7 mouse cellular contexts compared by ENCODE assay signal in genomic region chr17:26939973-26940300, GRCm38 (mm10). TPM values are rescaled to one million over a fixed set of nuclear protein-coding genes. Genes with fewer than 3 reads are reported as not detected.
DNase-seq lines count a peak whose midpoint lies in the region; ATAC-seq and TF ChIP-seq lines count a peak whose summit lies in the region.

No protein-coding gene starts in this region.

- H3K27ac ChIP-seq in lung, embryonic 15.5 days: peak overlapping the region; percentile 93
- H3K27ac ChIP-seq in forebrain, embryonic 10.5 days: peak overlapping the region; percentile 96
- peak overlapping the region; percentile 84 for H3K27ac ChIP-seq in limb, embryonic 11.5 days (replicated peaks; ENCODE audit: low read depth, low read length)
- peak overlapping the region; percentile 88 for H3K27ac ChIP-seq in olfactory bulb, adult 2 months (ENCODE audit: insufficient read depth, low read depth, low read length)

- peaks cover 30% of the 10 kb centered on the region for H3K4me1 ChIP-seq in lung, embryonic 15.5 days
- H3K4me1 ChIP-seq in forebrain, embryonic 10.5 days: peaks cover 64% of the 10 kb centered on the region
- H3K4me1 ChIP-seq in limb, embryonic 11.5 days (ENCODE audit: control insufficient read depth, insufficient read depth, low read length): peaks cover 19% of the 10 kb centered on the region
- H3K4me1 ChIP-seq in olfactory bulb, adult 2 months (ENCODE audit: control insufficient read depth, insufficient read depth, low read length): peaks cover 35% of the 10 kb centered on the region

- no peaks in the 10 kb centered on the region for H3K27me3 ChIP-seq in lung, embryonic 15.5 days
- H3K27me3 ChIP-seq in forebrain, embryonic 10.5 days (ENCODE audit: poor library complexity, severe bottlenecking): 0 out of 2 replicates have a peak, but pooled peaks cover 7% of the 10 kb centered on the region
- no peaks in the 10 kb centered on the region for H3K27me3 ChIP-seq in limb, embryonic 11.5 days (ENCODE audit: control insufficient read depth, insufficient read depth, low read length)

- no peak for TF ChIP-seq POLR2A in olfactory bulb, adult 2 months (IDR thresholded peaks at IDR 0.05; ENCODE audit: insufficient read depth, low read depth, low read length)

- TF ChIP-seq CTCF in olfactory bulb, adult 2 months (IDR thresholded peaks at IDR 0.05; ENCODE audit: insufficient read depth, low read depth, low read length): no peak

- peaks cover 14% of the 10 kb centered on the region for H3K36me3 ChIP-seq in lung, embryonic 15.5 days
- H3K36me3 ChIP-seq in forebrain, embryonic 10.5 days (replicated peaks): peaks cover 39% of the 10 kb centered on the region
- H3K36me3 ChIP-seq in limb, embryonic 11.5 days (ENCODE audit: control insufficient read depth, insufficient read depth, low read length): no peaks in the 10 kb centered on the region

- peak overlapping the region; percentile 95 for H3K4me2 ChIP-seq in lung, embryonic 15.5 days
- peak overlapping the region; percentile 99 for H3K4me2 ChIP-seq in limb, embryonic 11.5 days (ENCODE audit: low read depth, severe bottlenecking)

- H3K4me3 ChIP-seq in lung, embryonic 15.5 days: peak overlapping the region; percentile 82
- peak overlapping the region; percentile 84 for H3K4me3 ChIP-seq in forebrain, embryonic 10.5 days
- peak overlapping the region; percentile 70 for H3K4me3 ChIP-seq in limb, embryonic 11.5 days (ENCODE audit: low read depth, low read length)
- H3K4me3 ChIP-seq in olfactory bulb, adult 2 months (ENCODE audit: insufficient read depth, low read depth, low read length): peak overlapping the region; percentile 93

- WGBS in lung, embryonic 15.5 days: 2% methylated on average over 3 of the region's 3 CpGs
- WGBS in forebrain, embryonic 10.5 days: 4% methylated on average over 3 of the region's 3 CpGs
- 0% methylated on average over 3 of the region's 3 CpGs for WGBS in limb, embryonic 11.5 days
- 0% methylated on average over 3 of the region's 3 CpGs for whole genome bisulfite sequencing in olfactory bulb, adult 2 months

- no peak for DNase-seq in lung, postnatal 25 days (ENCODE audit: low spot score)
- DNase-seq in forebrain, embryonic 10.5 days (ENCODE audit: extremely low spot score, low spot score): no peak
- DNase-seq in limb, embryonic 11.5 days (ENCODE audit: low spot score): no peak
- no peak for DNase-seq in frontal cortex, adult 2 months (ENCODE audit: extremely low spot score in 1 of 2, low spot score in 1 of 2)
- DNase-seq in right cerebral cortex, postnatal 4 days: no peak

- no peak for ATAC-seq in lung, embryonic 15.5 days (ENCODE audit: borderline replicate concordance, extremely low read depth, low FRiP score, low TSS enrichment)
- ATAC-seq in limb, embryonic 11.5 days (ENCODE audit: insufficient number of reproducible peaks, low FRiP score, low TSS enrichment, low read depth): no peak

- peak overlapping the region; percentile 71 for H3K9ac ChIP-seq in lung, embryonic 15.5 days
- peak overlapping the region; percentile 72 for H3K9ac ChIP-seq in limb, embryonic 11.5 days (ENCODE audit: low read length)

- H3K9me3 ChIP-seq in lung, embryonic 15.5 days: no peaks in the 10 kb centered on the region
- H3K9me3 ChIP-seq in forebrain, embryonic 10.5 days: no peaks in the 10 kb centered on the region
- H3K9me3 ChIP-seq in limb, embryonic 11.5 days (ENCODE audit: control insufficient read depth, low read length): no peaks in the 10 kb centered on the region

RNA-seq across cellular contexts. Expression of gene Cuta, which starts 0.6 kb away (rescaled TPM):
- polyA plus RNA-seq in lung, embryonic 15.5 days (2015; fragmentation: Nextera tagmentation; extraction: Ambion mirVana): 182 and 184 TPM in 2 replicates
- polyA plus RNA-seq in forebrain, embryonic 10.5 days (2016; fragmentation: Nextera tagmentation; extraction: Ambion mirVana): 180 and 184 TPM in 2 replicates
- 164 and 170 TPM in 2 replicates for polyA plus RNA-seq in limb, embryonic 11.5 days (2014; fragmentation: Nextera tagmentation; extraction: Ambion mirVana)
- not detected in 2 replicates for polyA plus RNA-seq in olfactory bulb, adult 2 months (2012; ENCODE audit: insufficient read depth, insufficient read length, low replicate concordance, missing spikeins)
- 120 and 132 TPM in 2 replicates for polyA plus RNA-seq in frontal cortex, adult 2 months (2012; rRNA removed)

RNA-seq across cellular contexts. Expression of gene Syngap1, which starts 1.1 kb away (rescaled TPM):
- 1.5 and 2.1 TPM in 2 replicates for polyA plus RNA-seq in lung, embryonic 15.5 days (2015; fragmentation: Nextera tagmentation; extraction: Ambion mirVana)
- polyA plus RNA-seq in forebrain, embryonic 10.5 days (2016; fragmentation: Nextera tagmentation; extraction: Ambion mirVana): 1.5 and 1.9 TPM in 2 replicates
- polyA plus RNA-seq in limb, embryonic 11.5 days (2014; fragmentation: Nextera tagmentation; extraction: Ambion mirVana): 3.1 and 3.5 TPM in 2 replicates
- polyA plus RNA-seq in olfactory bulb, adult 2 months (2012; ENCODE audit: insufficient read depth, insufficient read length, low replicate concordance, missing spikeins): 50.4 and 503 TPM in 2 replicates
- 212 and 226 TPM in 2 replicates for polyA plus RNA-seq in frontal cortex, adult 2 months (2012; rRNA removed)

RNA-seq across cellular contexts. Expression of gene Phf1, which starts 7.1 kb away (rescaled TPM):
- 7.6 and 8.7 TPM in 2 replicates for polyA plus RNA-seq in lung, embryonic 15.5 days (2015; fragmentation: Nextera tagmentation; extraction: Ambion mirVana)
- 2.8 and 2.9 TPM in 2 replicates for polyA plus RNA-seq in forebrain, embryonic 10.5 days (2016; fragmentation: Nextera tagmentation; extraction: Ambion mirVana)
- 4.7 and 5.0 TPM in 2 replicates for polyA plus RNA-seq in limb, embryonic 11.5 days (2014; fragmentation: Nextera tagmentation; extraction: Ambion mirVana)
- polyA plus RNA-seq in olfactory bulb, adult 2 months (2012; ENCODE audit: insufficient read depth, insufficient read length, low replicate concordance, missing spikeins): not detected in 2 replicates
- polyA plus RNA-seq in frontal cortex, adult 2 months (2012; rRNA removed): 44.1 and 44.7 TPM in 2 replicates

RNA-seq across cellular contexts. Expression of gene Kifc5b, which starts 23.0 kb away (rescaled TPM):
- polyA plus RNA-seq in lung, embryonic 15.5 days (2015; fragmentation: Nextera tagmentation; extraction: Ambion mirVana): 8.0 and 9.8 TPM in 2 replicates
- 11.7 and 12.5 TPM in 2 replicates for polyA plus RNA-seq in forebrain, embryonic 10.5 days (2016; fragmentation: Nextera tagmentation; extraction: Ambion mirVana)
- polyA plus RNA-seq in limb, embryonic 11.5 days (2014; fragmentation: Nextera tagmentation; extraction: Ambion mirVana): 7.3 and 9.8 TPM in 2 replicates
- not detected in 2 replicates for polyA plus RNA-seq in olfactory bulb, adult 2 months (2012; ENCODE audit: insufficient read depth, insufficient read length, low replicate concordance, missing spikeins)
- polyA plus RNA-seq in frontal cortex, adult 2 months (2012; rRNA removed): 4.2 and 4.5 TPM in 2 replicates

RNA-seq across cellular contexts. Expression of gene Zbtb9, which starts 33.0 kb away (rescaled TPM):
- polyA plus RNA-seq in lung, embryonic 15.5 days (2015; fragmentation: Nextera tagmentation; extraction: Ambion mirVana): 16.3 and 16.9 TPM in 2 replicates
- polyA plus RNA-seq in forebrain, embryonic 10.5 days (2016; fragmentation: Nextera tagmentation; extraction: Ambion mirVana): 17.5 and 20.1 TPM in 2 replicates
- polyA plus RNA-seq in limb, embryonic 11.5 days (2014; fragmentation: Nextera tagmentation; extraction: Ambion mirVana): 11.5 and 14.0 TPM in 2 replicates
- polyA plus RNA-seq in olfactory bulb, adult 2 months (2012; ENCODE audit: insufficient read depth, insufficient read length, low replicate concordance, missing spikeins): 109 TPM in 1 of 2 replicates, not detected in the other
- 16.7 and 17.4 TPM in 2 replicates for polyA plus RNA-seq in frontal cortex, adult 2 months (2012; rRNA removed)

Comparison
In these comparisons a context has a peak if more than half of its experiments do, and no peak if none do; other contexts are left out.
1. RNA of gene Cuta, which starts 0.6 kb away (polyA plus RNA-seq): 180 to 184 TPM in forebrain, embryonic 10.5 days, 182 to 184 TPM in lung, embryonic 15.5 days, 164 to 170 TPM in limb, embryonic 11.5 days and 120 to 132 TPM in frontal cortex, adult 2 months; not detected in olfactory bulb, adult 2 months; every median in the first group is over 100 times any median in the second.
2. RNA of gene Syngap1, which starts 1.1 kb away (polyA plus RNA-seq): 212 to 226 TPM in frontal cortex, adult 2 months and 50.4 to 503 TPM in olfactory bulb, adult 2 months; 3.1 to 3.5 TPM in limb, embryonic 11.5 days, 1.5 to 1.9 TPM in forebrain, embryonic 10.5 days and 1.5 to 2.1 TPM in lung, embryonic 15.5 days; every median in the first group is over 10 times any median in the second.
3. Peak in every context shown above with its lines, with median percentiles within 50 percentile points of each other: H3K27ac ChIP-seq and H3K4me3 ChIP-seq.